Mouse (Mus musculus): ENCODE measurements at regions not wholly inside any gene's neighbourhood (a gene's known extent, or its start where the extent isn't known, plus 50 kb on each side); places are given as distances from the start of the nearest gene placed in this dataset.
A peak's percentile ranks its signal among the peaks of the same experiment; 100 is the strongest.

DNA sequence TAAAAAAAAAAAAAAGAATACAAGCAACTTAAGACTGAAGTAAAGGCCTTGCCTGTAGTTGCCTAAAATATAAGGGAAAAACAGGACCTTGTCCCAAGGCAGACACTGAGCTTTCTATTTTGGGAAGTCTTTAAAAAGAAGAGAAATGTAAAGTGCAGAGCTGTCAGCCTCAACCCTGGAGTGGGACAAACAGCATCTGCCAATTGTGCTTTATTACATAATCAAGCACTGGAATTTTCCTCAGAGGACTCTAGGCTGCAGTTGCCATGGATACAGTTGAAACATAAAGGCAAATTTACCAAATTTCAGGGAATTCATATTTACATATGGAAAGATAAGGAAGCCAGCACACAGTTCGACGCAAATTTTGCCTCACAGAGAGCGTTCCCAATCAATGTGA lies 406.7 kb downstream of the Gm597 start:
- no peaks in the 10 kb centered on the region for H3K4me1 ChIP-seq (ENCODE audit: control insufficient read depth, insufficient read depth, low read length)
- H3K9ac ChIP-seq (ENCODE audit: low read depth, low read length): no peak overlapping the region
- H3K4me3 ChIP-seq (ENCODE audit: low read length): no peak overlapping the region
- no peaks in the 10 kb centered on the region for H3K9me3 ChIP-seq (ENCODE audit: control insufficient read depth, low read length)
- no peak overlapping the region for H3K27ac ChIP-seq (ENCODE audit: low read length)
- ATAC-seq: no peak
- H3K36me3 ChIP-seq (ENCODE audit: control insufficient read depth, insufficient read depth, low read length): no peaks in the 10 kb centered on the region
- H3K27me3 ChIP-seq (replicated peaks; ENCODE audit: control insufficient read depth, insufficient read depth, low read length): no peaks in the 10 kb centered on the region
- 84% methylated on average over 3 of the region's 3 CpGs for WGBS
- no peak overlapping the region for H3K4me2 ChIP-seq (ENCODE audit: low read depth, low read length)

DNA sequence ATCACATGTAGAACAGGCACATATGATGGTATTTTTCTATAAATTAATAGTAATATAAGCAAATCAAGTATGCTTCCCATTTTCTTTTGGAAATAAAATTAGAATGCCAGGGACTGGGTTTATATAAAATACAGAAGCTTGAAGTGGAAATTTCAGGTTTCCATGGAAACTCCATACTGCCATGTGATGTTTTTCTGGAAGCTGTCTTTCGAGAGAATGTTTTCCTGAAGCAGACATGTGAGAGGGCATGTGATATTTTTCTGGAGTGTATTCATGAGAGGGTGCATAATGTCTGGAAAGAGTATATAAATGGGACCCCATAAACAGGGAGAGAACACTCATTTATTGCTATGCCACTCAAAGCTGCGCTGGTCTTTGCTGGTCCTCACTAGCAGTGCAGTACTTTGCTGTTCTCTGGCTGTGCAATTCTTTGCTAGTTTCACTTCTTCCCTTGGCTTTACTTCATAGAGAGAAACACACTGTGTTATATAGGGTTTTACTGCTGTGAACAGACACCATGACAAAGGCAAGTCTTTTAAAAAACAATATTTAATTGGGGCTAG lies 430.6 kb downstream of the Gm597 start:
- Histone ChIP-seq H3K27ac (ENCODE audit: low read length) (no peak overlapping the region), H3K9me3 (ENCODE audit: control insufficient read depth, low read length) (no peaks in the 10 kb centered on the region), H3K4me3 (ENCODE audit: low read length) (no peak overlapping the region), H3K36me3 (ENCODE audit: control insufficient read depth, insufficient read depth, low read length) (no peaks in the 10 kb centered on the region), H3K4me1 (ENCODE audit: control insufficient read depth, insufficient read depth, low read length) (no peaks in the 10 kb centered on the region), H3K4me2 (ENCODE audit: low read depth, low read length) (no peak overlapping the region), H3K9ac (ENCODE audit: low read depth, low read length) (no peak overlapping the region), H3K27me3 (replicated peaks; ENCODE audit: control insufficient read depth, insufficient read depth, low read length) (no peaks in the 10 kb centered on the region)
- 77% methylated on average over 2 of the region's 2 CpGs for WGBS
- no peak for ATAC-seq

DNA sequence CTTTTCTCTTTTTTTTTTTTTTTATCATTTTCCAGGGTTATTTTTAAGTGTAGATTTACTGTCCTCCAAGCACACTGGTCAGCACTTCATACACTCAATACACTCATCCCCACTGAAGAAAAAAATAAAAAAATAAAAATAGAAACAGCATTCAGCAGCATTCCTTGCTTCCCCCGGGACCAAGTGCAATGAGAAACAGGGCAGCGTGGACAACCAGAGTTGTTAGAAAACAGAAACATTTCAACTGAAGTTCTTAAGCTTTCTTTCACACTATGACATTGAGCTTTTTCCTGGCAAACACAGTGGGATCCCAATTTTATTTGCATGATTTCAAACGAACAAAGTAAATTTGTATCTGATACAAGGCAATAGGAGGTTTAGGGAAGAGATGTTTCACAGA lies 431.5 kb downstream of the Gm597 start:
- WGBS: 51% methylated on average over 3 of the region's 3 CpGs
- Histone ChIP-seq H3K27me3 (replicated peaks; ENCODE audit: control insufficient read depth, insufficient read depth, low read length) (no peaks in the 10 kb centered on the region), H3K4me1 (ENCODE audit: control insufficient read depth, insufficient read depth, low read length) (no peaks in the 10 kb centered on the region), H3K4me2 (ENCODE audit: low read depth, low read length) (no peak overlapping the region), H3K27ac (ENCODE audit: low read length) (no peak overlapping the region), H3K36me3 (ENCODE audit: control insufficient read depth, insufficient read depth, low read length) (no peaks in the 10 kb centered on the region), H3K4me3 (ENCODE audit: low read length) (no peak overlapping the region), H3K9me3 (ENCODE audit: control insufficient read depth, low read length) (no peaks in the 10 kb centered on the region), H3K9ac (ENCODE audit: low read depth, low read length) (no peak overlapping the region)
- no peak for ATAC-seq

DNA sequence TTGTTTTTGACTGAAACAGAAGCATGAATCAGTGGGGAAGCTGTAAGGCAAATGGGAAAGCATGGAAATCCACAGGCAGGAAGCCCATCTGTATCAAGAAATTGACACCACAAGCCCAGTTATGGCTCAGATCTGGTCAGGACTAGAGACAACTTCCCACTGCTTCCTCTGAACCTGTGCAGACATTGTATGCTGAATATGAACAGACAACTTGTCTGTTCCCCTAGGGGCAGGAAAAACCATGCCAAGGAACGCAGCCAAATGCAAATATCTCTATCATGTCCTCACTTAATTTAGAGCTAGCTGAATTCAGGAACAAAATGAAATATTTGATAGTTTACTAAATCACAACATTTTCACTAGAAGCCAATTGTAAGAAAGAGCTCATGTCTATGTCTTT lies 440.0 kb downstream of the Gm597 start:
- H3K4me3 ChIP-seq (ENCODE audit: low read length): no peak overlapping the region
- WGBS: 58% methylated on average over 1 of the region's 1 CpGs
- no peaks in the 10 kb centered on the region for H3K27me3 ChIP-seq (replicated peaks; ENCODE audit: control insufficient read depth, insufficient read depth, low read length)

DNA sequence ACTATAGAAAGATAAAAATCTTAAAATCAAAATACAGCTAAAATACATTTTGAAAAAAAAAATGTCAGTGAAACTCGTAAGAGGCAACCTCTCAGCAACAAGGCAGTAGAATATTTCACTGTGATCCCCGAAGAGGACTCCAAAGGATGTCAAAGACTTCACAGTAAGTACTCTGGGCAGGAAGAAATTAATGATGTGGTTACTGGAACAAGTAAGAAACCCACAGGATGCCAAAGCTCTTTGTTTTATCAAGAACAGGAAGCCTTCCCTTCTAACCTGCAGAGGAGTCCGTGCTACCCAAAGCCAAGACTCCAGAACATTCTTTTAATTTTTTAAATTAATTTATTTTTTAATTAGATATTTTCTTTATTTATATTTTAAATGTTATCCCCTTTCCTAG lies 445.7 kb downstream of the Gm597 start:
- no peaks in the 10 kb centered on the region for H3K4me1 ChIP-seq (ENCODE audit: control insufficient read depth, insufficient read depth, low read length)
- H3K27ac ChIP-seq (ENCODE audit: low read length): no peak overlapping the region
- 78% methylated on average over 3 of the region's 3 CpGs for WGBS

More for the DNA sequence above, 440.0 kb downstream of the Gm597 start:
- Histone ChIP-seq H3K9ac (ENCODE audit: low read depth, low read length) (no peak overlapping the region), H3K36me3 (ENCODE audit: control insufficient read depth, insufficient read depth, low read length) (no peaks in the 10 kb centered on the region), H3K27ac (ENCODE audit: low read length) (no peak overlapping the region), H3K4me1 (ENCODE audit: control insufficient read depth, insufficient read depth, low read length) (no peaks in the 10 kb centered on the region), H3K4me2 (ENCODE audit: low read depth, low read length) (no peak overlapping the region), H3K9me3 (ENCODE audit: control insufficient read depth, low read length) (no peaks in the 10 kb centered on the region)
- no peak for ATAC-seq

DNA sequence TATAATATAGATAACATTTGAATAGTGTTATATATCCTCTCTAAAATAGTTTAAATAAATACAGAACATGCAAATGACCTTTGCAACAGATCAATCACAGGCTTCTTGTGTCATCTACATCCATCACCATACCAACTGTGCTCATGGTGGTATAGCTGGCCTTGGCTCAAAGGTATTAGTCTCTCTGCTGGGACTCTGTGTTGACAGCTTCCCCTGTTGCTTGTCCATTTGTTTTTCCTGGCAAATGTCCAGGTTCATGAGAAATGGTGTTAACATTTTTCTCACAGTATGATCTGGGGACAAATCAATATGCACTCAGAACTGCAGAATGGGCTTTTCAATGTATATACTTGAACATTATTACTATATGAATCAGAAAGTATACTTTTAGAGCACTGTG lies 448.0 kb downstream of the Gm597 start:
- Histone ChIP-seq H3K4me2 (ENCODE audit: low read depth, low read length) (no peak overlapping the region), H3K9ac (ENCODE audit: low read depth, low read length) (no peak overlapping the region), H3K9me3 (ENCODE audit: control insufficient read depth, low read length) (no peaks in the 10 kb centered on the region), H3K4me1 (ENCODE audit: control insufficient read depth, insufficient read depth, low read length) (no peaks in the 10 kb centered on the region), H3K36me3 (ENCODE audit: control insufficient read depth, insufficient read depth, low read length) (no peaks in the 10 kb centered on the region), H3K27ac (ENCODE audit: low read length) (no peak overlapping the region), H3K4me3 (ENCODE audit: low read length) (no peak overlapping the region), H3K27me3 (replicated peaks; ENCODE audit: control insufficient read depth, insufficient read depth, low read length) (no peaks in the 10 kb centered on the region)
- no peak for ATAC-seq

More for the DNA sequence above, 445.7 kb downstream of the Gm597 start:
- Histone ChIP-seq H3K9me3 (ENCODE audit: control insufficient read depth, low read length) (no peaks in the 10 kb centered on the region), H3K36me3 (ENCODE audit: control insufficient read depth, insufficient read depth, low read length) (no peaks in the 10 kb centered on the region), H3K4me2 (ENCODE audit: low read depth, low read length) (no peak overlapping the region), H3K9ac (ENCODE audit: low read depth, low read length) (no peak overlapping the region), H3K27me3 (replicated peaks; ENCODE audit: control insufficient read depth, insufficient read depth, low read length) (no peaks in the 10 kb centered on the region), H3K4me3 (ENCODE audit: low read length) (no peak overlapping the region)
- ATAC-seq: no peak

DNA sequence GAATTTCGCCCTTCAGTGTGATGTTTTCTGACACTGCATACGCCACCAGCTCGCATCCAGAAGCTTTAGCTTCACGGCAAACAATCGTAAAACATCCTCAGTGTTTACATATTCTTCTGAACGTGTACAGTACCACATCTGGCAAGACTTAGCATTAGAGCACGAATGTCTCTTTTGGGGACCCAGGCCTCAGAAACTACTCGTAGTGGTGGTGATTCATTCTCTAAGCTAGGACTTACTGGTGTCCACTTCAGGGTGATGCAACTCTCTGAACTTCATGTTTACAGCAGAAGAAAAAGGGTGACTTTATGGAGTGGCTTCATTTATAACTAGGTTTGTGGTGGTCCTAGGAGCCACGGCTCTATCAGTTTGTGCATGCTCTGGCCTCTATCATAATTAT lies 451.1 kb downstream of the Gm597 start:
- ATAC-seq: peak; percentile 87
- H3K27ac ChIP-seq (ENCODE audit: low read length): peak overlapping the region; percentile 58

DNA sequence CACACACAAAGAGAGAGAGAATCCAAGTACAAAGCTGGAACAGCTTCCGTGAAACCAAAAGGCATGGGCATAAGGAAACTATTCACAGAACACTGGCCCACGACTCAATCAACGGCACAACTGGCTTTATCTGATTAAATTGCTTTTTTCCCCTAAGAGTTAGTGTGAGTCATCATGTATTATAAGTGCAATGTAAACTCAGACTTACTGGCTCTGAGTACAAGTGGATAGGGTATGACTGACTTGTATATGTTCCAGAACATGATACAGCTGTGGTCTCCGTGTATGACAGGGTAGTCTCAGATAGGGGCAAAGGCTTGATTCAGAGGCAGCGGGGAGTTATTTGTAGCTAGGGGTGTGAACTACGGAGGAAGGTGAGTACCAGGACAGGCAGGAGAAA lies 451.5 kb downstream of the Gm597 start:
- no peaks in the 10 kb centered on the region for H3K36me3 ChIP-seq (ENCODE audit: control insufficient read depth, insufficient read depth, low read length)
- peak overlapping the region; percentile 58 for H3K27ac ChIP-seq (ENCODE audit: low read length)
- ATAC-seq: peak; percentile 96
- no peak overlapping the region for H3K9ac ChIP-seq (ENCODE audit: low read depth, low read length)
- 39% methylated on average over 6 of the region's 6 CpGs for WGBS
- no peaks in the 10 kb centered on the region for H3K9me3 ChIP-seq (ENCODE audit: control insufficient read depth, low read length)
- no peak overlapping the region for H3K4me3 ChIP-seq (ENCODE audit: low read length)
- no peaks in the 10 kb centered on the region for H3K27me3 ChIP-seq (replicated peaks; ENCODE audit: control insufficient read depth, insufficient read depth, low read length)
- H3K4me2 ChIP-seq (ENCODE audit: low read depth, low read length): no peak overlapping the region; the same call in 1 of the 2 replicates
- no peaks in the 10 kb centered on the region for H3K4me1 ChIP-seq (ENCODE audit: control insufficient read depth, insufficient read depth, low read length)

More for the DNA sequence above, 451.1 kb downstream of the Gm597 start:
- H3K9ac ChIP-seq (ENCODE audit: low read depth, low read length): no peak overlapping the region
- no peak overlapping the region; the same call in 1 of the 2 replicates for H3K4me2 ChIP-seq (ENCODE audit: low read depth, low read length)
- H3K27me3 ChIP-seq (replicated peaks; ENCODE audit: control insufficient read depth, insufficient read depth, low read length): no peaks in the 10 kb centered on the region
- H3K4me3 ChIP-seq (ENCODE audit: low read length): no peak overlapping the region
- H3K9me3 ChIP-seq (ENCODE audit: control insufficient read depth, low read length): no peaks in the 10 kb centered on the region
- H3K36me3 ChIP-seq (ENCODE audit: control insufficient read depth, insufficient read depth, low read length): no peaks in the 10 kb centered on the region
- H3K4me1 ChIP-seq (ENCODE audit: control insufficient read depth, insufficient read depth, low read length): no peaks in the 10 kb centered on the region
- WGBS: 48% methylated on average over 9 of the region's 9 CpGs

DNA sequence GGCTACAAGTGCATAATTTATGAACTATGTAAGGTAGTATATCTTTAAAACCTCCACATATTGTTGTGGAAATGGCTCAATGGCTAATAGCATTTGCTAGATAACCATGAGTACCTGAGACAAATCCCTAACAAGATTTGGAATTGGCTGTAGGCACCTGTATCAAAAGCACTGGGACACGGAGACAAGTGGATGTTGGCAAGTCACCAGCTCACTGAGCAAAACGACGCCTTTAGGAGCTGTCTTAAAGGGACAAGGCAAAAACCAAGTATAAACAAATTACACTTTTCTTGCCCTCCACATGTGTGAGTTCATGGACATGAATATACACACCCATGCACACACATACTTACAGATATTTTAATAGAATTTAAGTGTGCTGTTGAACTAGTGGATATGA lies 455.9 kb downstream of the Gm597 start:
- no peak for ATAC-seq
- Histone ChIP-seq H3K4me1 (ENCODE audit: control insufficient read depth, insufficient read depth, low read length) (no peaks in the 10 kb centered on the region), H3K4me3 (ENCODE audit: low read length) (no peak overlapping the region)

More for the DNA sequence above, 455.9 kb downstream of the Gm597 start:
- Histone ChIP-seq H3K27ac (ENCODE audit: low read length) (no peak overlapping the region), H3K9ac (ENCODE audit: low read depth, low read length) (no peak overlapping the region), H3K36me3 (ENCODE audit: control insufficient read depth, insufficient read depth, low read length) (no peaks in the 10 kb centered on the region), H3K9me3 (ENCODE audit: control insufficient read depth, low read length) (no peaks in the 10 kb centered on the region), H3K27me3 (replicated peaks; ENCODE audit: control insufficient read depth, insufficient read depth, low read length) (no peaks in the 10 kb centered on the region), H3K4me2 (ENCODE audit: low read depth, low read length) (no peak overlapping the region)
- 64% methylated on average over 3 of the region's 3 CpGs for WGBS

All from intestine, embryonic 16.5 days (tissue).